Mouse (Mus musculus) gastrocnemius, adult 2 months (tissue): ENCODE measurements around the gene Fam19a3. TPM values are rescaled to one million over a fixed set of nuclear protein-coding genes. Genes with fewer than 3 reads are reported as not detected.
"Not testable (repeated sequence)": the region's sequence is repeated elsewhere in the genome, so short reads cannot be mapped to it uniquely, and the experiment has no call there.

Source experiments
- DNase-seq: peaks from one replicate; pipeline ENCODE4 v3.0.0; 2022
- H3K27ac ChIP-seq: fragments of 200-600 bp; 2 replicates; pipeline ENCODE4 v1.8.1; 2022; ENCODE audit warnings: mild to moderate bottlenecking
- H3K4me3 ChIP-seq: fragments of 200-600 bp; 2 replicates; pipeline ENCODE4 v1.8.1; 2022; ENCODE audit warnings: mild to moderate bottlenecking, moderate library complexity
- CTCF ChIP-seq: fragments of 200-600 bp; IDR thresholded peaks from 2 replicates; pipeline ENCODE4 v1.8.1; 2022; ENCODE audit warnings: antibody characterized with exemption, mild to moderate bottlenecking, moderate library complexity
- intact Hi-C: fragments of 180-260 bp; cut with DNase I; formaldehyde crosslinking; loops from one replicate; pipeline ENCODE4 v1.15.1; 2025
- total RNA-seq, 2 experiments: library from RNA; stranded (reverse); gene quantifications; 2 replicates each; pipeline ENCODE4 v1.2.3; 2021

The Fam19a3 gene
- total RNA-seq, 2 experiments from 2014 or later, result 2.7 to 4.2 TPM

DNA sequence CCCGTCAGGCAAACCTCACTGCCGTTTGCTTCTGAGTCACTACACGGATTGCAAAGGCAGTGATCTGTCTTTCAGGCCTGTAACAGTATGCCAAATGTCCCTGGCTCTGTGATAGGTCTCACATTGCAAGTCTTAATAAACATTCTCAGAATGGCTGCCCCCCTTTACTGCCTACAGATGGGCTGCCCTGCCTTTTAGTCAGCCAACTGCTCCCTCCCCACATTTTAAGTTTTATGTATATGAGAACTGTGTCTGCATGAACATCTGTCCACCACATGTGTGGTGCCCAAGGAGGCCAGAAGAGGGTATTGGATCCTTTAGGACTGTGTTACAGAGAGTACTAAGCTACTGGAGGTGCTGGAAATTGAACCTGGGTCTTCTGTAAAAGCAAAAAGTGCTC, 10.7 kb downstream of the Fam19a3 start:
- intact Hi-C loops, result no loop called here

DNA sequence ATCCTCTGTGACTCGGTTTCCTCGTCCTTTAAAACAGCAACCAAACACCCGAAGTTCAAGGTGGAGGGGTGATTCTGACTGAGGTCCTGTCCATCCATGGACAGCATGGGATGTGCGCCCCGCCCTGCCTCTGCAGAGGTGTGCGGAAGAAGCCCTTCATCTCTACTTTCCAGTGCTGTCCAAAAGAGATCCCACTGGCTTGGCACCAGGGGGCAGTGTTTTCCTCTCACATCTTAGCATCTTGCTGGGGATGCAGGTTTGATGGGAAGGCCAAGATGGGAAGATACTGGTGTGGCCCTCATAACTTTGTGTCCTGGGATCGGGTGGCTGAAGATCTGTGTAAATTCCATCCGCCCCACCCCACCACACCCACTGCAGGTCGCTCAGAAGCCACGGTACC, 11.6 kb downstream of the Fam19a3 start:
- no peak overlapping the region for H3K4me3 ChIP-seq
- H3K27ac ChIP-seq, result no peak overlapping the region; the same call in 1 of the 2 replicates
- DNase-seq, result peak; percentile 65
- intact Hi-C loops, result no loop called here
- TF ChIP-seq CTCF, result peak; percentile 75

More for the DNA sequence above, 10.7 kb downstream of the Fam19a3 start:
- no peak for TF ChIP-seq CTCF
- DNase-seq, result no peak
- no peak overlapping the region; the same call in 1 of the 2 replicates for H3K27ac ChIP-seq
- H3K4me3 ChIP-seq, result no peak overlapping the region

DNA sequence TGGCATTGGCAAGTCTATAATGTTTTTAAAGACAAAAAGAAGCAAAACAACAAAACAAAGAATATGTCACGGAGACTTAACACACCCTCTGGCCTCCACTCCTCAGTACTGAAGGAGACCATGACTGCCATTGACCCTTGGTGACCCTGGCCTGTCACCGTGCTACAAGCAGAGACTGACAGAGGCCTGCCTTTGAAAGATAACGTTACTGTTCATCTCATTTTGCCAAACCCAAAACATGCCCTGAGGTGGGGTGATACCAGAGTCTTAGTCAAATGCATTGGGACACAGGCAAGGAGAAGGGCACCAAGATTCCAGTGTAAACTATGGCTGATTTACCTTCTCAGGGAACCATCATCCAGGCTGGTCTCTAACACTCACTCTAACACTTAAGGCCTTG, 12.5 kb downstream of the Fam19a3 start:
- Histone ChIP-seq H3K4me3 (no peak overlapping the region), H3K27ac (0 out of 2 replicates have a peak overlapping the region, but pooled peaks have one; percentile 28)
- no peak for DNase-seq
- intact Hi-C loops, result no loop called here
- no peak for TF ChIP-seq CTCF

DNA sequence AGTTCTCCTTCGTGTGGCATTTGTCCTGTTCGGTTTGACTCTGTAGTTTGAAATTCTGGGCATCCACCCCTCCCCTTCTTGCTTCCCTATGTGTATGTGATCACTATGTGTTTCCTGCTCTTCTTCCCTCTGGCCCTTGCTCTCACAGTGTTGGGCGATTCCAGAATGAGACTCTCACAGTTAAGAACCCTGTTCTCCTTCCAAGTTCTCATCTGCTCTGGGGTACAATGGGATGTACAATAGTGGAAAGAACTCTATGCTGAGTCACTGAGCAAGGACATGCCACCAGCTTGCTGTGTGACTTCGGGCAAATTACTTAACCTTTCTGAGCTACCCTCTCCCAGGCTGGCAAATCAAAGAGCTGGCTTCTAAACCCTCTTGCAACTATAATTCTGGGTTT, 13.9 kb downstream of the Fam19a3 start:
- DNase-seq, result no peak
- H3K27ac ChIP-seq, result no peak overlapping the region
- no peak overlapping the region for H3K4me3 ChIP-seq
- TF ChIP-seq CTCF, result no peak
- intact Hi-C loops, result no loop called here

DNA sequence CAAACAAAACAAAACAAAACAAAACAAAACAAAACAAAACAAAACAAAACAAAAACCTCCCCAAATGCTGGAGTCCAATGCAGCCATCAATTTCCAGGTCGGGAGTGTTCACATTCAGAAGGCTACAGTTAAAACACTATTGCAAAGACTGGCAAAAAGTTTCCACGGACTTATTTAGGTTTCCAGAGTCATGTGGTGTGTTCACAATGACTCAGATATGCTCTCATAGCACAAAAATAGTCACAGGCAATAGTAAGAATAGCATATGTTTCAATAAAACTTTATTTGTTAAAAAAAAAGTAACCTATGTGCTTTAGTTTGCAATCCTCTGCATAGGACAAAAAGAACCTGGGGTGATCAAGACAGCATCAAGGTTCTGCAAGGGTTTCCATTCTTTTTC, 14.5 kb downstream of the Fam19a3 start:
- no peak for DNase-seq
- Histone ChIP-seq H3K27ac (no peak overlapping the region), H3K4me3 (no peak overlapping the region)
- TF ChIP-seq CTCF, result no peak
- intact Hi-C loops, result no loop called here

DNA sequence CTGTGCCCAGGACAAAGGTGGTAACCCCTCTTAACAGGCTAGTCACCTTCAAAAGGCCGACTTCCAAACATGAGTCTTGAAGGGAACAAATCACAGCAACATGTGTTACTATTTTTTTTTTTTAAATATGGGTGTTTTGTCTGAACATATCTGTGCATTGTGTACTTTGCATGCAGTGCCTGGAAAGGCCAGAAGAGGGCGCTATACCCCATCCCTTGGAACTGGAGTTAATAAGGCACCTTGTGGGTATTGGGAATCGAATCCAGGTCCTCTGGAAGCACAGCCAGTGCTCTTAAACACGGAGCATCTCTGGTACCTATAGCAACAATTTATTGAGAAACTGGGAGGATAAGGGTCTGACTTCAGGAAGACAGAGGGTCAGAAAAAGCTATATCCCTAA, 16.6 kb downstream of the Fam19a3 start:
- intact Hi-C loops, result no loop called here
- Histone ChIP-seq H3K27ac (no peak overlapping the region), H3K4me3 (no peak overlapping the region)
- DNase-seq, result peak; percentile 45
- peak; percentile 64 for TF ChIP-seq CTCF

DNA sequence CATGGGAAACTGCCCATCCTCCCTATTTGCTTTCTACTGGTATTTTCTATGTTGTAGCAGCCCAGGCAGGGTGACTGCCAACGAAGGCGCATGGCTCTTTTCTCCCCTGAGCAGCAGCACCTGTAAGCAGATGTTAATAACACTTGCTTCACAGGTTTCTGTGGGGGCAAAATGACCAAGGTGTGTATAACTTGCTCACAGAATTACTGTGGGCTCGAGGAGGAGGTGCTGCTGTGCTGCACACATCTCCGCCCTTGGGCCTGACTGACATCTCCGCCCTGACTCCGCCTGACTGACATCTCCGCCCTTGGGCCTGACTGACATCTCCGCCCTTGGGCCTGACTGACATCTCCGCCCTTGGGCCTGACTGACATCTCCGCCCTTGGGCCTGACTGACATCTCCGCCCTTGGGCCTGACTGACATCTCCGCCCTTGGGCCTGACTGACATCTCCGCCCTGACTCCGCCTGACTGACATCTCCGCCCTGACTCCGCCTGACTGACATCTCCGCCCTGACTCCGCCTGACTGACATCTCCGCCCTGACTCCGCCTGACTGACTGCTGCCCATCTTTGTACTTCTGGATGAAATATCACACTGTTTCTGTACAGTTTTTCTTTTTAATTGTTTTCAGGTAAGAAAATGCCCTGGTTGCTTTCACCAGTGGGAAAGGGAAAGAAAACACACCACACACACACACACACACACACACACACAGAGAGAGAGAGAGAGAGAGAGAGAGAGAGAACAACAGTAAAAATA, 19.4 kb downstream of the Fam19a3 start:
- H3K27ac ChIP-seq, intact Hi-C loops, DNase-seq, H3K4me3 ChIP-seq: not testable (repeated sequence)

DNA sequence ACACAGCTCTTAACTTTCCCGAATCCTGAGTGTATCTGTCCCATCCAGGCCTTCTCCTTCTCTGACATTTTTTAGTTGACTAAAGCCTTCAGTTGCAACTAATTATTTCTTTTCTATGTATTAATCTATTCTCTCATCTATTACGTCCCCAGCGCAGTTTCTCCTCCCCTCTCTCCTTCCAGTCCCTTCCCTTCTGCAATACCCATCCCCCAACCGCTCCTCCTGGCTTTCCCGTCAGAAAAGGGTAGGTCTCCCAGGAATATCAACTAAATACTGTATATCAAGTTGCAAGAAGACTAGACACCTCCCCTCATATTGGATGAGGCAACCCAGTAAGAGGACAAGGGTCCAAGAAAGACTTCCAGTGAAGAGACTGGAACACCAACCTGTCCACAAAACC, 22.8 kb downstream of the Fam19a3 start:
- Histone ChIP-seq H3K27ac (peak overlapping the region; percentile 12; the same call in 1 of the 2 replicates), H3K4me3 (peak overlapping the region; percentile 69)
- TF ChIP-seq CTCF, result no peak
- intact Hi-C loops, result loop anchor here (2.0 kb wide), 1 partner anchor 22 kb away; the partner anchor contains the start of genes Fam19a3 and Ppm1j
- DNase-seq, result no peak

DNA sequence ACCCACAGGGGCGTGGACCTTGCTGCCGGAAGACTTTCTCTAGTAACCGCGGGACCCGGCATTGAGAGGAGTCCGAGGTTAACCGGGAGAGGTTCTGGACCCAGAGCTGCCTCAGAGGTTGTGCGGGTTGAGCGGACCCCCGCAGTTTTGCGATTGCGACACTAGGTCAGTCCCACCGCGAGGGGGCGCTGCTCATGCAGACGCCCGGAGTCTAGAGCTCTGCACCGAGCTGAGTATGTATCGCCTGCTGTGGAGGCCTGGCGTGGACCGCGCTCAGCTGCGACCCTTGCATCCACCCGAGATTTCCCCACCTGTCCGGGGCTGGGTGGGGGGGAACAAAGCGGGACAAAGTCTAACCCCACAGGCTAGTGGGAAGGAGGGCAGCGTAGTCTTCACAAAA, 23.2 kb downstream of the Fam19a3 start:
- H3K4me3 ChIP-seq, result peak overlapping the region; percentile 69
- DNase-seq, result peak; percentile 80
- intact Hi-C loops, result loop anchor here (2.0 kb wide), 1 partner anchor 22 kb away; the partner anchor contains the start of genes Fam19a3 and Ppm1j
- H3K27ac ChIP-seq, result peak overlapping the region; percentile 12; the same call in 1 of the 2 replicates
- TF ChIP-seq CTCF, result peak; percentile 82

DNA sequence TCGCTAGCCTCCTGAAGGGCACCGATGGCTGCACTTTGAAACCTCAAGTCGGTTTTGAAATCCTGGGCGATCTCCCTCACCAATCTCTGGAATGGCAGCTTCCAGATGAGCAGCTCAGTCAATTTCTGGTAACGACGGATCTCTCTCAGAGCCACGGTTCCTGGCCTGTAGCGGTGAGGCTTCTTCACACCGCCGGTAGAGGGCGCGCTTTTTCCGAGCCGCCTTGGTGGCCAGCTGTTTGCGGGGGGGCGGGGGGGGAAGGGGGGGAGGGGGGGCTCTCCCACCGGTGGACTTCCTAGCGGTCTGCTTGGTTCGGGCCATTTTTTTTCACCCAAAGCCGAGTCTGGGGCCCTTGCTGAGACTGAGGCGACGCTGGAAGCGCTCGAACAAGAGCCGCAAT, 28.8 kb downstream of the Fam19a3 start:
- H3K27ac ChIP-seq, intact Hi-C loops: not testable (repeated sequence)
- peak overlapping the region; percentile 47 for H3K4me3 ChIP-seq
- peak; percentile 48 for TF ChIP-seq CTCF
- peak; percentile 51 for DNase-seq

DNA sequence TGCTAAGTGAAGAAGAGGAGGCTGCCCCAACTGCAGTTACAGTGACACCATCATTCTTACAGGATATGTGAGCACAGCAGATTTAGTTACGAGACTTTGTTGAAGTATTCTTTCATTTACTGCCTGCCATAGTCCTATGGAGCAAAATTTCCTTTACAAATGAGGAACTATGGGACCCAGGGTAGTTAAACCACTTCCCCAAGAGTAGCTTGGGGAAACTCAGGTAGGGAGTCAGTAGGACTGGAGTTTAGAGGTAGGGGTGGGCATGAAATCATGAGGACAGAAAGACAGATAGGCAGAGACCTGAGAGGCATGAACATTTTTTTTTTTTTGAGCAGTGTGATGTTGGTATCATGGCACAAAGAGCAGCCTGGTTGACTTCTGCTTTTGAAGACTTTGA, 37.8 kb downstream of the Fam19a3 start:
- Histone ChIP-seq H3K4me3 (no peak overlapping the region), H3K27ac (no peak overlapping the region)
- no peak for DNase-seq
- intact Hi-C loops, result no loop called here
- no peak for TF ChIP-seq CTCF

DNA sequence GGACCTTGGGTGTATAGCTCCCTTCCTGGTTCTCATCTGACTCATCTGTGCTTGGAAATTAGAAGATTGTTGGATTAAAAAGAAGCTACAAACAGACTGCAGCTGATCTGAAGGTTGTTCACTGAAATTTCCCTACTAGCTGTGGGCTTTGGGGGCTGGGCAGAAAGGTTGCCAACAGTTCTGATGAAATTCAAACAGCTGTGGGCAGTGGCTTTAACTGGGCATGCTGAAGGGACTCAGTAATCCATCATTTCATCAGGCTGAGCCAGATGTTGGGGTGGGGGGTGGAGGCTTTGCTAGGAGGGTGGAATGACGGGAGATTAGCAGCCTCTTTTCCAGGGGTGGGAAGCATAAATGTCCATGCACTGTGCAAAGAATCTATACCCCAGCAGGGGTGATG, 38.5 kb downstream of the Fam19a3 start:
- DNase-seq, result peak; percentile 24
- H3K27ac ChIP-seq, result no peak overlapping the region
- intact Hi-C loops, result no loop called here
- TF ChIP-seq CTCF, result no peak
- H3K4me3 ChIP-seq, result no peak overlapping the region

DNA sequence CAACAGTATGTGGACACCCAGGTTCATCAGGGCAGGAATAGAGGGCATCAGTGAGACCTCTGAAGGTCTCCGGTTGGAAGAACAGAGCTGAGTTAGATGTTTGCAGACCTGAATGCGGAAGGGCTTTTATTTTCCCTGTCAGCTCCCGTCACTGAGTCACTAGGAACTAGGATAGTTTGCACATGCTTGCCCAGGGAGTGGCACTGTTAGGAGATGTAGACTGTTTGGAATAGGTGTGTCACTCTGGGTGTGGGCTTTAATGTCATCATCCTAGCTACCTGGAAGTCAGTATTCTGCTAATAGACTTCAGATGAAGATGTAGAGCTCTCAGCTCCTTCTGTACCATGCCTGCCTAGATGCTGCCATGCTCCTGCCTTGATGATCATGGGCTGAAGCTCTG, 39.7 kb downstream of the Fam19a3 start:
- no peak for TF ChIP-seq CTCF
- H3K27ac ChIP-seq, result no peak overlapping the region
- no peak for DNase-seq
- intact Hi-C loops, result no loop called here
- no peak overlapping the region for H3K4me3 ChIP-seq

DNA sequence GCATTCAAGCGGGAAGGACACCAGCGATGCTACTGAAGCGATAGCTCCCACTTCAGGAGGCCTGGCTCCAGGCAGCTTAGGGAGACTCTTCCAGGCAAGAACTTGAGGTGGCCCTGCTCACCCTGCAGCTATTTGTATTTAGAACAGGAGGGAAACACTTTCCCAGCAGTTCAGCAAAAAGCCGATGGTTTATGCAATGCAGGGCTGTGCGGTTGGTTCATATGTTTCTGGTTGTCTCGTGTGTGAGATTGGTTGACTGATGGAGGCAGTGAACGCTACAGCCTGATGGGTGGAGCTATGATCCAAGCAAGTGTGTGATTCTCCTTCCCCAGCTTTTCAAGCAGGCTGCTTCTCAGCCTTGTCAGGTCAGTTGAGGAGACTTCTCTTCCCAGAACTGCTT, 47.0 kb downstream of the Fam19a3 start:
- H3K27ac ChIP-seq, result no peak overlapping the region

More for the DNA sequence above, 47.0 kb downstream of the Fam19a3 start:
- TF ChIP-seq CTCF, result no peak
- no peak overlapping the region for H3K4me3 ChIP-seq
- DNase-seq, result no peak
- intact Hi-C loops, result no loop called here
